Mouse (Mus musculus) neutrophil, adult 5-6 weeks (primary cell): ENCODE data around the gene Mindy4. TPM values are rescaled to one million over a fixed set of nuclear protein-coding genes. Genes with fewer than 3 reads are reported as not detected.

ENCODE experiments used
- ATAC-seq: fragments of 151-379, 151-347 bp; 2 replicates; pipeline ENCODE4 v1.8.0; 2017; ENCODE audit warnings: mild to moderate bottlenecking, moderate TSS enrichment; ENCODE audit not compliant: insufficient number of reproducible peaks, poor library complexity, low FRiP score, severe bottlenecking; ENCODE audit errors: extremely low read depth
- total RNA-seq: library from RNA; stranded (forward); fragments of 200-1000 nt; gene quantifications from 2 replicates; pipeline ENCODE4 v1.2.3, GENCODE M21; 2017

Gene Mindy4
- total RNA-seq, 1 experiment from 2014 or later, result not detected

GRCm38 (mm10) chr6:55193171-55193570 is 10.0 kb upstream of the Mindy4 start:
- ATAC-seq, result no peak

GRCm38 (mm10) chr6:55199047-55199446 is 4.1 kb upstream of the Mindy4 start:
- no peak for ATAC-seq

GRCm38 (mm10) chr6:55203931-55204330 is 748 bp downstream of the Mindy4 start:
- no peak for ATAC-seq

GRCm38 (mm10) chr6:55207786-55208185 is 4.6 kb downstream of the Mindy4 start:
- ATAC-seq, result no peak

GRCm38 (mm10) chr6:55210423-55211365 is 7.5 kb downstream of the Mindy4 start:
- ATAC-seq, result no peak

- ATAC-seq, result no peak
Measured at GRCm38 (mm10) chr6:55214541-55214940, 11.4 kb downstream of the Mindy4 start.

GRCm38 (mm10) chr6:55218232-55218631 is 15.0 kb downstream of the Mindy4 start:
- no peak for ATAC-seq

GRCm38 (mm10) chr6:55223986-55224385 is 20.8 kb downstream of the Mindy4 start:
- no peak for ATAC-seq

- ATAC-seq, result no peak
Measured at GRCm38 (mm10) chr6:55230048-55230447, 26.9 kb downstream of the Mindy4 start.

- ATAC-seq, result no peak
Measured at GRCm38 (mm10) chr6:55232101-55232500, 28.9 kb downstream of the Mindy4 start.

GRCm38 (mm10) chr6:55232524-55233264 is 29.5 kb downstream of the Mindy4 start:
- no peak for ATAC-seq

GRCm38 (mm10) chr6:55233326-55233725 is 30.1 kb downstream of the Mindy4 start:
- ATAC-seq, result no peak

GRCm38 (mm10) chr6:55234636-55235035 is 31.5 kb downstream of the Mindy4 start:
- no peak for ATAC-seq

- no peak for ATAC-seq
Measured at GRCm38 (mm10) chr6:55235733-55236132, 32.5 kb downstream of the Mindy4 start.

GRCm38 (mm10) chr6:55239931-55240330 is 36.7 kb downstream of the Mindy4 start:
- no peak for ATAC-seq

- no peak for ATAC-seq
Measured at GRCm38 (mm10) chr6:55240591-55241260, 37.5 kb downstream of the Mindy4 start.

GRCm38 (mm10) chr6:55241479-55241878 is 38.3 kb downstream of the Mindy4 start:
- ATAC-seq, result no peak

GRCm38 (mm10) chr6:55245680-55246079 is 42.5 kb downstream of the Mindy4 start:
- ATAC-seq, result no peak

GRCm38 (mm10) chr6:55246441-55246840 is 43.3 kb downstream of the Mindy4 start:
- ATAC-seq, result no peak
